Mouse (Mus musculus) limb, embryonic 14.5 days (tissue): ENCODE measurements around the gene Wwc1. TPM values are rescaled to one million over a fixed set of nuclear protein-coding genes. Genes with fewer than 3 reads are reported as not detected.

ENCODE experiments used
- ATAC-seq: fragments of 200-750 bp; cut with Nextera tagmentation; 2 replicates; pipeline ENCODE4 v1.8.0; 2017; ENCODE audit warnings: low read depth, moderate number of reproducible peaks, moderate TSS enrichment; ENCODE audit not compliant: low FRiP score
- DNase-seq: peaks from one replicate; pipeline ENCODE4 v3.0.0-alpha.2; 2015; ENCODE audit warnings: low spot score
- H3K27ac ChIP-seq: fragments of 300-500 bp; sonication (generic); replicated peaks from 2 replicates; pipeline ENCODE4 v1.5.1; 2014; ENCODE audit warnings: low read depth, mild to moderate bottlenecking, low read length, moderate library complexity, mixed read lengths
- H3K27me3 ChIP-seq: fragments of 300-500 bp; sonication (generic); 2 replicates; pipeline ENCODE4 v1.6.1; 2014; ENCODE audit warnings: low read length, mixed read lengths; ENCODE audit not compliant: control insufficient read depth, insufficient read depth
- H3K36me3 ChIP-seq: fragments of 300-500 bp; sonication (generic); 2 replicates; pipeline ENCODE4 v1.6.1; 2014; ENCODE audit warnings: mild to moderate bottlenecking, low read length, moderate library complexity, mixed read lengths; ENCODE audit not compliant: control insufficient read depth, insufficient read depth
- H3K4me1 ChIP-seq: fragments of 300-500 bp; sonication (generic); 2 replicates; pipeline ENCODE4 v1.6.1; 2014; ENCODE audit warnings: antibody characterized with exemption, low read length, mixed read lengths; ENCODE audit not compliant: control insufficient read depth, insufficient read depth
- H3K4me2 ChIP-seq: fragments of 300-500 bp; sonication (generic); replicated peaks from 2 replicates; pipeline ENCODE4 v1.6.1; 2014; ENCODE audit warnings: low read depth, mild to moderate bottlenecking, low read length, moderate library complexity; ENCODE audit not compliant: severe bottlenecking
- H3K4me3 ChIP-seq: fragments of 300-500 bp; sonication (generic); replicated peaks from 2 replicates; pipeline ENCODE4 v1.5.1; 2014; ENCODE audit warnings: low read length
- H3K9ac ChIP-seq: fragments of 300-500 bp; sonication (generic); 2 replicates; pipeline ENCODE4 v1.6.1; 2014; ENCODE audit warnings: mild to moderate bottlenecking, low read depth, low read length, moderate library complexity; ENCODE audit not compliant: severe bottlenecking
- H3K9me3 ChIP-seq: fragments of 300-500 bp; sonication (generic); 2 replicates; pipeline ENCODE4 v1.6.1; 2016; ENCODE audit warnings: low read length; ENCODE audit not compliant: control insufficient read depth
- POLR2A ChIP-seq: fragments of 200-500 bp; IDR thresholded peaks from 2 replicates; pipeline ENCODE4 v1.8.0; 2012; ENCODE audit warnings: inconsistent platforms, mild to moderate bottlenecking, moderate library complexity, borderline replicate concordance; ENCODE audit not compliant: insufficient read depth, insufficient read length; ENCODE audit errors: extremely low read depth
- WGBS: fragments of 180-500 bp; shearing (Covaris S2); extraction: QIAGEN DNeasy Blood & Tissue Kit; methylation state at CpG from one replicate; pipeline ENCODE4 v1.1.7; 2014; 5-methylcytosine and 5-hydroxymethylcytosine counted together
- polyA plus RNA-seq, 2 experiments: library from polyadenylated mRNA; depleted of rRNA in 1 of 2; stranded (reverse) in 1 of 2; unstranded in 1 of 2; fragments of >200 nt; fragmentation: Nextera tagmentation in 1 of 2; extraction: Ambion mirVana in 1 of 2; gene quantifications; 2 replicates each; pipeline versions ENCODE4 v1.2.1 to v1.2.3; 2012 to 2014

Gene Wwc1
- polyA plus RNA-seq, 2 experiments: 5.8 to 13.9 TPM

GRCm38 (mm10) chr11:35788443-35788842, 191.9 kb downstream of the Wwc1 start:
- no peaks in the 10 kb centered on the region for H3K9me3 ChIP-seq
- H3K4me3 ChIP-seq: no peak overlapping the region
- TF ChIP-seq POLR2A: no peak
- H3K4me1 ChIP-seq: no peaks in the 10 kb centered on the region
- 89% methylated on average over 2 of the region's 2 CpGs for WGBS
- H3K4me2 ChIP-seq: no peak overlapping the region
- no peak overlapping the region for H3K27ac ChIP-seq
- H3K36me3 ChIP-seq: peaks cover 56% of the 10 kb centered on the region
- ATAC-seq (no peak), DNase-seq (no peak)
- no peak overlapping the region for H3K9ac ChIP-seq
- H3K27me3 ChIP-seq: no peaks in the 10 kb centered on the region

Other genes starting within 250 kb of the Wwc1 start
- 20.4 and 23.3 TPM in 2 replicates for gene Pank3, start 211.0 kb downstream of the Wwc1 start, polyA plus RNA-seq (2012; rRNA removed)
- gene Pank3, start 211.0 kb downstream of the Wwc1 start, polyA plus RNA-seq (2014; fragmentation: Nextera tagmentation; extraction: Ambion mirVana): 20.3 and 23.5 TPM in 2 replicates
- gene Fbll1, start 181.6 kb downstream of the Wwc1 start, polyA plus RNA-seq (2012; rRNA removed): 0.15 TPM in 2 replicates
- not detected in 2 replicates for gene Fbll1, start 181.6 kb downstream of the Wwc1 start, polyA plus RNA-seq (2014; fragmentation: Nextera tagmentation; extraction: Ambion mirVana)
- 49.9 and 71.3 TPM in 2 replicates for gene Rars, start 146.0 kb downstream of the Wwc1 start, polyA plus RNA-seq (2012; rRNA removed)
- 83.7 and 84.5 TPM in 2 replicates for gene Rars, start 146.0 kb downstream of the Wwc1 start, polyA plus RNA-seq (2014; fragmentation: Nextera tagmentation; extraction: Ambion mirVana)